Mouse (Mus musculus) lung, embryonic 14.5 days (tissue): ENCODE data around the gene Kdelr2. TPM values are rescaled to one million over a fixed set of nuclear protein-coding genes. Genes with fewer than 3 reads are reported as not detected.

Source experiments
- ATAC-seq: fragments of 200-750 bp; cut with Nextera tagmentation; 2 replicates; pipeline ENCODE4 v1.8.0; 2017; ENCODE audit warnings: mild to moderate bottlenecking, moderate TSS enrichment, moderate library complexity; ENCODE audit not compliant: insufficient read depth
- DNase-seq: peaks from one replicate; pipeline ENCODE4 v3.0.0-alpha.2; 2015
- H3K27ac ChIP-seq: fragments of 300-500 bp; sonication (generic); 2 replicates; pipeline ENCODE4 v1.5.1; 2014; ENCODE audit warnings: low read depth, mild to moderate bottlenecking, moderate library complexity
- H3K27me3 ChIP-seq: fragments of 300-500 bp; sonication (generic); 2 replicates; pipeline ENCODE4 v1.6.1; 2014; ENCODE audit warnings: low read length, control low read depth; ENCODE audit not compliant: insufficient read depth
- H3K36me3 ChIP-seq: fragments of 300-500 bp; sonication (generic); 2 replicates; pipeline ENCODE4 v1.6.1; 2014; ENCODE audit warnings: control low read depth; ENCODE audit not compliant: insufficient read depth
- H3K4me1 ChIP-seq: fragments of 300-500 bp; sonication (generic); 2 replicates; pipeline ENCODE4 v1.6.1; 2014; ENCODE audit warnings: antibody characterized with exemption, control low read depth; ENCODE audit not compliant: insufficient read depth
- H3K4me2 ChIP-seq: fragments of 300-500 bp; sonication (generic); 2 replicates; pipeline ENCODE4 v1.6.1; 2014; ENCODE audit warnings: mild to moderate bottlenecking
- H3K4me3 ChIP-seq: fragments of 300-500 bp; sonication (generic); 2 replicates; pipeline ENCODE4 v1.5.1; 2014; ENCODE audit warnings: low read depth, low read length
- H3K9ac ChIP-seq: fragments of 300-500 bp; sonication (generic); 2 replicates; pipeline ENCODE4 v1.6.1; 2014
- H3K9me3 ChIP-seq: fragments of 300-500 bp; sonication (generic); 2 replicates; pipeline ENCODE4 v1.6.1; 2016; ENCODE audit warnings: low read depth, low read length, control low read depth
- CTCF ChIP-seq: IDR thresholded peaks from 2 replicates; pipeline ENCODE4 v1.5.1; 2016; ENCODE audit warnings: antibody characterized with exemption, low read depth
- WGBS: fragments of 180-500 bp; shearing (Covaris S2); extraction: QIAGEN DNeasy Blood & Tissue Kit; methylation state at CpG from one replicate; pipeline ENCODE4 v1.1.7; 2014; 5-methylcytosine and 5-hydroxymethylcytosine counted together
- polyA plus RNA-seq: library from polyadenylated mRNA; unstranded; fragments of >200 nt; fragmentation: Nextera tagmentation; extraction: Ambion mirVana; gene quantifications from 2 replicates; pipeline ENCODE4 v1.2.1, GENCODE M21; 2014

Kdelr2 gene
- polyA plus RNA-seq, 1 experiment from 2014 or later, result 343 TPM

DNA sequence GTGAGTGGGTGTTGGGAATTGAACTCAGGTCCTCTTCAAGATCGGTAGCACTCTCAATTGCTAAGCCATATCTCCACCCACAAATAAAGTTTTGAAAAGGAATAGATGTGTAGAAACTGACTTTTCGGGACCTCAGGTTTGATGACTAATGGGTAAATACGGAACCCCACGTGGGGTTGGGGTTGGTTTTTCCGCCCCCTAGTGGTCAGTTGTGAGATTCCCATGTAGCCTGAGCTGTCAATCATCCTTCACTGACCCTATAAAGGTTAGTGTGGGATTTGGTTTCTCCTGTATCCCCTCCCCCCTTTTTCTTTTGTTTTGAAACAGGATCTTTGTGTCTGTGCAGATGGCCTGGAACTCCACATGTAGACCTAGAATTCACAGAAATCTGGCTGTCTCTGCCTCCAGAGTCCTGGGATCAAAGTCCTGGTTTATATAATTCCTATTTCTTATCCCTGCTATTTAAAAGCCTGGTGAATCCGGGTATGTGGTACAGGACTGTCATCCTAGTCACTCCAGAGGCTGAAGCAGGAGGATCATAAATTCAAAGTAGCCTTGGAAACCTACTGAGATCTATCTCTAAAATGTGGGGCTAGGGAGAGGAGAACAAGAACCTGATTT lies 20.4 kb downstream of the Kdelr2 start:
- ATAC-seq, result 0 out of 2 replicates have a peak, but pooled peaks have one; percentile 31
- peak; percentile 75 for DNase-seq
- Histone ChIP-seq H3K9ac (no peak overlapping the region), H3K4me1 (no peaks in the 10 kb centered on the region), H3K27me3 (no peaks in the 10 kb centered on the region), H3K4me3 (no peak overlapping the region), H3K36me3 (peaks cover 42% of the 10 kb centered on the region), H3K4me2 (no peak overlapping the region), H3K27ac (no peak overlapping the region), H3K9me3 (no peaks in the 10 kb centered on the region)
- WGBS, result 29% methylated on average over 6 of the region's 6 CpGs
- peak; percentile 84 for TF ChIP-seq CTCF

DNA sequence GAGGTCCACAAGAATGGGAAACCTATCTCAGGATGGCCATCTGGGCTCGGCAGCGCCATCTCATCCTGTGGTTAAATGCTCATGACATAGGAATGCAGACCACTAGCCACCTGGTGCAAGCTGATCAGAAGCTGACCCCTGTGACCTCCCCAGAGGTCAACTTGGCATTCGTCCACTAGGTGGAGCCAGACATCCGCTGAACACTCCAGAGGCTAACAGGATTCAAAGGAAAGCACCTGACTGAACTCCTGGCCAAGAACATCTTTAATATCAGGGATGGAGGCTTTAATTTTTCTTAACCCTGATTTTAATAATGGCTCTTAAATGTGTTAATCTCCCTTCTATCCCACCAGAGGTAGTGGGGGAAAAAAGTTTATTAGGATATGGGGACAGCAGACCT lies 30.8 kb downstream of the Kdelr2 start:
- 4% methylated on average over 4 of the region's 4 CpGs for WGBS
- no peak for ATAC-seq

DNA sequence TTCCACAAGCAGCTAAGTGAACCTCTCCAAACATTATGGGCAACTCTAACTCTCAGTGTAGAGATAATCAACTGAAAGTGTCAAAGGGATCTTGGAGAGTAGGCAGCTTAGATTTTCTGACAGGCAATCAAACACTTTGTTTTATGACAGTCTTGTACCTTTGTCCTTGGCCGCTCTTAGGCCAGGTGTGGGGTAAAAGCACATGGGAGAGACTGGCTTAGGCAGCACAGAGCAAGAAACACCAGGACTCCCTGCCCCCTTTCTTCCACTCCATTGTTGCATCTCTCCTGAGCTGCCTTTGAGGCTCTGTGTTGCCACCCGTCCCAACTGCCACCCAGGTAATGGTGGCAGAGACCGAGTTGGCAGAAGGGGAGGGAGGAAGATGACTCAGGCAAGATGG lies 37.7 kb downstream of the Kdelr2 start:
- DNase-seq, result no peak
- WGBS, result 69% methylated on average over 3 of the region's 3 CpGs
- no peak for ATAC-seq
- no peak overlapping the region for H3K4me2 ChIP-seq
- no peaks in the 10 kb centered on the region for H3K4me1 ChIP-seq
- no peaks in the 10 kb centered on the region for H3K27me3 ChIP-seq
- no peak overlapping the region for H3K27ac ChIP-seq
- no peaks in the 10 kb centered on the region for H3K9me3 ChIP-seq
- no peak overlapping the region for H3K4me3 ChIP-seq
- no peak overlapping the region for H3K9ac ChIP-seq
- TF ChIP-seq CTCF, result no peak
- no peaks in the 10 kb centered on the region for H3K36me3 ChIP-seq

More for the DNA sequence above, 30.8 kb downstream of the Kdelr2 start:
- no peaks in the 10 kb centered on the region for H3K27me3 ChIP-seq
- H3K9ac ChIP-seq, result no peak overlapping the region
- no peak overlapping the region for H3K27ac ChIP-seq
- H3K4me3 ChIP-seq, result no peak overlapping the region
- H3K4me1 ChIP-seq, result no peaks in the 10 kb centered on the region
- H3K4me2 ChIP-seq, result no peak overlapping the region
- H3K9me3 ChIP-seq, result no peaks in the 10 kb centered on the region
- no peaks in the 10 kb centered on the region for H3K36me3 ChIP-seq
- peak; percentile 76 for DNase-seq
- TF ChIP-seq CTCF, result peak; percentile 78

DNA sequence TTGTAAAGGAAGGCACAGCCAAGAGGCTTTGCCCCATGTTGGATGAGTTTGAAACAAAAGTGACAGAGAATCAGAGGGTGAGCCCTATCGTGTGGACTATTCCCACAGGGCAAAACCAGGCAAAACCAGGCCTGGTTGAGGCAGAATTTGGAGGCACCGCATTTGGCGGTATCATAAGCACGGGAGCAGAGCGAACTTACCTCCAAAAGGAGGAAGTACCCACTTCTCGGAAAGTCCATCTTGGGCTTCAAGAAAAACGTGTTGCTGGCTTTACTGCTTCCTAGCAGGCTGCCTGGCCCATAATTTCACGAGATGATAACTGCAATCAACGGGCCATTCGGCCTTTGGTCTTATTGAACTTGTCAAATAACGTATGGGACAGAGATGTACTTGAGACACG lies 38.1 kb downstream of the Kdelr2 start:
- no peak overlapping the region for H3K4me2 ChIP-seq
- ATAC-seq (no peak), DNase-seq (no peak)
- no peaks in the 10 kb centered on the region for H3K4me1 ChIP-seq
- WGBS, result 81% methylated on average over 12 of the region's 12 CpGs
- H3K36me3 ChIP-seq, result no peaks in the 10 kb centered on the region
- no peaks in the 10 kb centered on the region for H3K9me3 ChIP-seq
- no peak for TF ChIP-seq CTCF
- H3K27ac ChIP-seq, result no peak overlapping the region
- no peaks in the 10 kb centered on the region for H3K27me3 ChIP-seq
- no peak overlapping the region for H3K9ac ChIP-seq
- no peak overlapping the region for H3K4me3 ChIP-seq

DNA sequence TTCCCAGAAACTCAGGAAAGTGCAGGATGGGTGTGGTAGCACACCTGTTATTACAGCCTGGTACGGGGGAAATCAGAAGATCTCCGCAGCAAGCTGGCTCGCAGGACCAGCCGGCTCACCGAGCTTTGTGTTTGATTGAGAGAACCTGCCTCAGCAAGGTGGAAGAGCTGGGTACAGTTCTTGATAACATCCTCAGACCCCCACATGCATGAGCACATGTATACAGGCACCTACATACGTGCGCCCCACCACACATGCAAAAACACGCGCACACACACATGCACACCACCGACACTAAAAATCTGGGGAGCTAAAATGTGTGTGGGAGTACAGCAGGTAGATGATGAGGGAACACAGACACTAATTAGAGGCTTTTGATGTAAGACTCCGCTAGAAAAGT lies 60.0 kb downstream of the Kdelr2 start:
- Histone ChIP-seq H3K9me3 (no peaks in the 10 kb centered on the region), H3K27ac (no peak overlapping the region)

GRCm38 (mm10) chr5:143464100-143464756 lies 60.6 kb downstream of the Kdelr2 start, which contains the start of gene Daglb:
Gene Daglb, plus strand, starts transcription at chr5:143464584.
- peaks cover 11% of the 10 kb centered on the region; the same call in 1 of the 2 replicates for H3K36me3 ChIP-seq
- TF ChIP-seq CTCF, result no peak
- WGBS, result 3% methylated on average over 43 of the region's 43 CpGs
- H3K4me1 ChIP-seq, result no peaks in the 10 kb centered on the region
- peak within 1 kb of the TSS; percentile 69 for H3K4me3 ChIP-seq
- H3K9ac ChIP-seq, result peak within 1 kb of the TSS; percentile 68
- DNase-seq, result peak; percentile 95
- no peaks in the 10 kb centered on the region for H3K27me3 ChIP-seq
- H3K9me3 ChIP-seq, result no peaks in the 10 kb centered on the region
- peak within 1 kb of the TSS; percentile 95 for H3K4me2 ChIP-seq
- 0 out of 2 replicates have a peak within 1 kb of the TSS, but pooled peaks have one; percentile 33 for H3K27ac ChIP-seq
- ATAC-seq, result peak; percentile 95

More for the DNA sequence above, 60.0 kb downstream of the Kdelr2 start:
- Histone ChIP-seq H3K9ac (peak overlapping the region; percentile 68), H3K4me2 (peak overlapping the region; percentile 95), H3K27me3 (no peaks in the 10 kb centered on the region), H3K36me3 (peaks cover 10% of the 10 kb centered on the region; the same call in 1 of the 2 replicates), H3K4me3 (peak overlapping the region; percentile 69), H3K4me1 (no peaks in the 10 kb centered on the region)
- ATAC-seq (no peak), DNase-seq (no peak)
- 73% methylated on average over 11 of the region's 11 CpGs for WGBS
- no peak for TF ChIP-seq CTCF

DNA sequence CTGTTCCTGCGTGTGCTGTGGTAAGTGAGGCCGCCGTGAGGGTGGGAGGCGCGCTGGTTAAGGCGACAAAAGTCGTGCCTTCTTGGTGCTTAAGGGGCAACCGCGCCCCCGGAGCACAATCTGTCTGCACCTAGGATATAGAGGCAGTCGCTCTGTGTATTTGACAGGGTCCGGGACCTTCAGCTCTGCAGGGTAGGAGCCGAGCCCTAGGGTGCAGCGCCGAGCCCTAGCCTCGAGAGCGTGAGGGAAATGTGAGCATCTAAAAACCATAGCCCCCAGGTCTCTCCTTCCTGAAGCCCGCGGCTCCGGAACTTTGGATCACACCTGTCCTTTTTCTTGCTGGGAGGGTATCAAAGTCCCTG lies 61.1 kb downstream of the Kdelr2 start:
- Histone ChIP-seq H3K4me3 (peak overlapping the region; percentile 69), H3K4me1 (no peaks in the 10 kb centered on the region), H3K27me3 (no peaks in the 10 kb centered on the region), H3K27ac (0 out of 2 replicates have a peak overlapping the region, but pooled peaks have one; percentile 33), H3K36me3 (peaks cover 14% of the 10 kb centered on the region; the same call in 1 of the 2 replicates), H3K9ac (peak overlapping the region; percentile 68), H3K4me2 (peak overlapping the region; percentile 95), H3K9me3 (no peaks in the 10 kb centered on the region)
- TF ChIP-seq CTCF, result no peak
- under 1% methylated on average over 20 of the region's 20 CpGs for WGBS
- ATAC-seq (peak; percentile 69), DNase-seq (no peak)
